Mouse (Mus musculus) forelimb bud, embryonic 11.5 days (tissue): ENCODE measurements around the gene Pla2g2d.
A peak's percentile ranks its signal among the peaks of the same experiment; 100 is the strongest.

Source experiments
- DNase-seq: peaks from one replicate; pipeline ENCODE4 v3.0.0-alpha.2; 2012; ENCODE audit warnings: low read depth, low spot score

Pla2g2d gene

DNA sequence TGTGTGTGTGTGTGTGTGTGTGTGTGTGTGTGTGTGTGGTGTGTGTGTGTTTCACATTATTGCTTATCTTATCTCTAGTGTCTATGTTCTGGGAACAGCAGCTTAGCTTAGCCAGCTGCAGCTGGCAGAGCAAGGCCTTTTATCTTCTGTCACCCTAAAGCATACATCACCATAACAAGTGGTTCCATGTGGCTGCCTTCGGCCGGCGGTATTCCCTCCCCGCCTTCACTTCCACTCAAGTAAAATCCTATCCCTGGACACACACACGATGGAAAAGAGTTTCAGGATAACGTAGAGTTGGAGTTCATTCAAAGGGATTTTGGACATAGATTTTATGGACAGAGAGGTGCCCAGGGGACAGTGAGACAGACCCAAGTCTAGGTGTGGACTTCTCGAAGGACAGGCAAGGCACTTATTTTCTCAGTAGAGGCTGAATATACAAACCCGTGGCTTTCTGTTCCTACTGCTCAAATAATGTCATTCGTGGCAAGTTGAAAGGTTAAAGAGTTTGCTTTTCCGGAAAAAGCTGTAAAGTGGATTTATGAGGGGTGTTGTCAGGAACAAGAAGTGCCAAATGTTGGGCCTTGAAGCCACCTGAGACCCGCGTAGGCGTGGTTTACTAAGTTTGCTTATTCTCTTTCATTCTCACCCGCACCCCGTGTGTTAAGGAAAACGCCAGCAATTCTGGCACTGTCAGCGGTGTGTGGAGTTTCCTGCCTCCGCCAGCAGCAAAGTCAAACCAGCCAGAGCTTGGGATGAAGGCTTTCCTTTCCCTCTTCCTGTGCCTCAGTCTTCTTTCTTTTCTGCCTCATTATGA is 50.4 kb downstream of the Pla2g2d start:
- DNase-seq: peak; percentile 57

- DNase-seq: peak; percentile 26
These were observed 51.6 kb downstream of the Pla2g2d start for GRCm38 (mm10) chr4:138827147-138827546.
